Mouse (Mus musculus): ENCODE data around the gene Prelid3b. TPM values are rescaled to one million over a fixed set of nuclear protein-coding genes. Genes with fewer than 3 reads are reported as not detected.
A peak's percentile ranks its signal among the peaks of the same experiment; 100 is the strongest.

Gene Prelid3b
- 10 to 100 TPM; 45.2 to 46.3 TPM for total RNA-seq (2021)
- long read RNA-seq, transcript Prelid3b-201 (6 exons, 1,553 nt): major isoform, 58 of 65 reads
- long read RNA-seq, partial matches to known transcripts: 3 of 65 reads
- long read RNA-seq, other reads (novel, unspliced or antisense): 4 of 65 reads

GRCm38 (mm10) chr2:174472818-174473549, at the start of gene Prelid3b:
Gene Prelid3b (minus strand): TSS chr2:174473081.
- peak; percentile 98 to 100 for DNase-seq (ENCODE audit: low spot score in 2 of 2)

- no peak for DNase-seq (ENCODE audit: low spot score in 2 of 2)
Observed at GRCm38 (mm10) chr2:174522134-174522533, 49.3 kb upstream of the Prelid3b start.

GRCm38 (mm10) chr2:174517141-174518079, 44.5 kb upstream of the Prelid3b start:
- DNase-seq (ENCODE audit: low spot score in 2 of 2): no peak

- DNase-seq (ENCODE audit: low spot score in 2 of 2): no peak
Observed at GRCm38 (mm10) chr2:174514887-174515286, 42.0 kb upstream of the Prelid3b start.

GRCm38 (mm10) chr2:174513827-174514226, 40.9 kb upstream of the Prelid3b start:
- DNase-seq (ENCODE audit: low spot score in 2 of 2): no peak

- no peak for DNase-seq (ENCODE audit: low spot score in 2 of 2)
Observed at GRCm38 (mm10) chr2:174509825-174510224, 36.9 kb upstream of the Prelid3b start.

- DNase-seq (ENCODE audit: low spot score in 2 of 2): no peak
Observed at GRCm38 (mm10) chr2:174507998-174508397, 35.1 kb upstream of the Prelid3b start.

- DNase-seq (ENCODE audit: low spot score in 2 of 2): no peak
Observed at GRCm38 (mm10) chr2:174502831-174503460, 30.1 kb upstream of the Prelid3b start.

- no peak for DNase-seq (ENCODE audit: low spot score in 2 of 2)
Observed at GRCm38 (mm10) chr2:174502321-174502720, 29.4 kb upstream of the Prelid3b start.

- no peak for DNase-seq (ENCODE audit: low spot score in 2 of 2)
Observed at GRCm38 (mm10) chr2:174501517-174501916, 28.6 kb upstream of the Prelid3b start.

GRCm38 (mm10) chr2:174500814-174501503, 28.1 kb upstream of the Prelid3b start:
- DNase-seq (ENCODE audit: low spot score in 2 of 2): no peak

- peak; percentile 27 to 79 for DNase-seq (ENCODE audit: low spot score in 2 of 2)
Observed at GRCm38 (mm10) chr2:174492858-174493257, 20.0 kb upstream of the Prelid3b start.

- DNase-seq (ENCODE audit: low spot score in 2 of 2): no peak
Observed at GRCm38 (mm10) chr2:174487005-174487404, 14.1 kb upstream of the Prelid3b start.

- DNase-seq (ENCODE audit: low spot score in 2 of 2): no peak
Observed at GRCm38 (mm10) chr2:174478746-174479145, 5.9 kb upstream of the Prelid3b start.

- no peak for DNase-seq (ENCODE audit: low spot score in 2 of 2)
Observed at GRCm38 (mm10) chr2:174477543-174478319, 4.8 kb upstream of the Prelid3b start.

- DNase-seq (ENCODE audit: low spot score in 2 of 2): no peak
Observed at GRCm38 (mm10) chr2:174473550-174473927, 658 bp upstream of the Prelid3b start.

GRCm38 (mm10) chr2:174472407-174472806, 474 bp downstream of the Prelid3b start:
- DNase-seq (ENCODE audit: low spot score in 2 of 2): no peak

- DNase-seq (ENCODE audit: low spot score in 2 of 2): no peak
Observed at GRCm38 (mm10) chr2:174470786-174471405, 2.0 kb downstream of the Prelid3b start.

GRCm38 (mm10) chr2:174470333-174470732, 2.5 kb downstream of the Prelid3b start:
- no peak for DNase-seq (ENCODE audit: low spot score in 2 of 2)
